Mouse (Mus musculus) left cerebral cortex, postnatal 4 days (tissue): ENCODE measurements around the gene Sufu. TPM values are rescaled to one million over a fixed set of nuclear protein-coding genes. Genes with fewer than 3 reads are reported as not detected.

Experiments used
- DNase-seq: peaks from one replicate; pipeline ENCODE4 v3.0.0-alpha.2; 2022
- intact Hi-C: fragments of 180-260 bp; cut with DNase I; formaldehyde crosslinking; loops from one replicate; pipeline ENCODE4 v1.15.1; 2025
- total RNA-seq, 2 experiments: library from RNA; stranded (reverse); gene quantifications; 2 replicates each; pipeline ENCODE4 v1.2.3; 2021

Sufu gene
- total RNA-seq, 2 experiments from 2014 or later: 22.2 to 23.9 TPM

- intact Hi-C loops: no loop called here
- no peak for DNase-seq
Measured at GRCm38 (mm10) chr19:46455556-46455955, 58.9 kb downstream of the Sufu start.

GRCm38 (mm10) chr19:46456018-46456735 is 59.5 kb downstream of the Sufu start:
- intact Hi-C loops: no loop called here
- no peak for DNase-seq

GRCm38 (mm10) chr19:46457798-46458197 is 61.1 kb downstream of the Sufu start:
- intact Hi-C loops: no loop called here
- DNase-seq: no peak

- no peak for DNase-seq
- intact Hi-C loops: no loop called here
Measured at GRCm38 (mm10) chr19:46459256-46459655, 62.6 kb downstream of the Sufu start.

- DNase-seq: no peak
- intact Hi-C loops: no loop called here
Measured at GRCm38 (mm10) chr19:46459889-46460288, 63.2 kb downstream of the Sufu start.

- no peak for DNase-seq
- intact Hi-C loops: no loop called here
Measured at GRCm38 (mm10) chr19:46462574-46462973, 65.9 kb downstream of the Sufu start.

- no peak for DNase-seq
- intact Hi-C loops: no loop called here
Measured at GRCm38 (mm10) chr19:46463446-46463845, 66.8 kb downstream of the Sufu start.

- no peak for DNase-seq
- intact Hi-C loops: no loop called here
Measured at GRCm38 (mm10) chr19:46466160-46466559, 69.5 kb downstream of the Sufu start.

- intact Hi-C loops: no loop called here
- DNase-seq: no peak
Measured at GRCm38 (mm10) chr19:46467051-46467503, 70.4 kb downstream of the Sufu start.

- no peak for DNase-seq
Measured at GRCm38 (mm10) chr19:46470364-46471240, 73.9 kb downstream of the Sufu start.

GRCm38 (mm10) chr19:46471324-46472093 is 74.8 kb downstream of the Sufu start:
- DNase-seq: peak; percentile 57
- intact Hi-C loops: no loop called here

More at GRCm38 (mm10) chr19:46470364-46471240, 73.9 kb downstream of the Sufu start:
- intact Hi-C loops: no loop called here

- intact Hi-C loops: no loop called here
- DNase-seq: no peak
Measured at GRCm38 (mm10) chr19:46477432-46477845, 80.7 kb downstream of the Sufu start.

- DNase-seq: no peak
- intact Hi-C loops: no loop called here
Measured at GRCm38 (mm10) chr19:46478242-46478641, 81.5 kb downstream of the Sufu start.

GRCm38 (mm10) chr19:46478826-46479225 is 82.1 kb downstream of the Sufu start:
- intact Hi-C loops: no loop called here
- DNase-seq: no peak

- intact Hi-C loops: no loop called here
Measured at GRCm38 (mm10) chr19:46479306-46480075, 82.8 kb downstream of the Sufu start.

GRCm38 (mm10) chr19:46480624-46481345 is 84.1 kb downstream of the Sufu start:
- DNase-seq: no peak
- intact Hi-C loops: no loop called here

More at GRCm38 (mm10) chr19:46479306-46480075, 82.8 kb downstream of the Sufu start:
- DNase-seq: no peak

GRCm38 (mm10) chr19:46481352-46481751 is 84.7 kb downstream of the Sufu start:
- peak; percentile 40 for DNase-seq
- intact Hi-C loops: no loop called here

GRCm38 (mm10) chr19:46481756-46482155 is 85.1 kb downstream of the Sufu start:
- intact Hi-C loops: no loop called here
- DNase-seq: no peak

GRCm38 (mm10) chr19:46482896-46483516 is 86.3 kb downstream of the Sufu start:
- intact Hi-C loops: no loop called here
- DNase-seq: no peak
